Mouse (Mus musculus): Measurements from ENCODE around the gene Tmod2.
"Not testable (repeated sequence)": the region's sequence is repeated elsewhere in the genome, so short reads cannot be mapped to it uniquely, and the experiment has no call there.

DNA sequence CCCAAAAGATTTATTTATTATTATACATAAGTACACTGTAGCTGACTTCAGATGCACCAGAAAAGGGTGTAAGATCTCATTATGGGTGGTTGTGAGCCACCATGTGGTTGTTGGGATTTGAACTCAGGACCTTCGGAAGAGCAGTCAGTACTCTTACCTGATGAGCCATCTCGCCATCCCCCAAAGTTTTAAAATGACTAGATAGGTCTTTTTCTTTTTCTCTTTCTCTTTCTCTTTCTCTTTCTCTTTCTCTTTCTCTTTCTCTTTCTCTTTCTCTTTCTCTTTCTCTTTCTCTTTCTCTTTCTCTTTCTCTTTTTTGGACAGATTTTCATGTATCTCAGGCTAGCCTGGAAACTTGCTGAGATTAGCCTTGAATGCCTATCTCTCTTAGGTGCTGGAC is 8.6 kb upstream of the Tmod2 start:
- not testable (repeated sequence) for TF ChIP-seq CTCF (IDR thresholded peaks at IDR 0.05; ENCODE audit: borderline replicate concordance, insufficient read depth, low read length); POLR2A (IDR thresholded peaks at IDR 0.05; ENCODE audit: low read depth, low read length)
